Mouse (Mus musculus) retina, postnatal 7 days (tissue): ENCODE measurements around the gene Ttpal.
"Not testable (repeated sequence)": the region's sequence is repeated elsewhere in the genome, so short reads cannot be mapped to it uniquely, and the experiment has no call there.

Experiments
- DNase-seq: peaks from one replicate; pipeline ENCODE4 v3.0.0-alpha.2; 2012; ENCODE audit warnings: low read depth, low spot score

Ttpal gene

DNA sequence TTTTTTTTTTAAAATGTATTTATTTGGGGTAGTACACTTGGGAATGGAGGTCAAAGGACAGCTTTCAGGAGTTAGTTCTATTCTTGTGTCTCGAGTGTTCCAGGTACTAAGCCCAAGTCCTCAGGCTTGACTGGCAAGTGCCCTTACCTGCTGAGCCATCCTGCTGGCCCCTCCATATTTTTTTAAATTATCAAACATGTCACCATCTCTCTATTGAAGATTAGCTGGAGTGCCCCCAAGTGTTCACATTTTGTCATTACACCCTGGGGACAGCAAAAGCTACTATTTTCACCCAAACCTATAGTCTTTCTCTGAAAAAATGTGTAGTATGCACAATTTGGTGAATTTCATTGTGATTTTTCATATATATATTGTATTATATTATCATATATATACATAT lies 10.0 kb upstream of the Ttpal start:
- DNase-seq, result no peak

DNA sequence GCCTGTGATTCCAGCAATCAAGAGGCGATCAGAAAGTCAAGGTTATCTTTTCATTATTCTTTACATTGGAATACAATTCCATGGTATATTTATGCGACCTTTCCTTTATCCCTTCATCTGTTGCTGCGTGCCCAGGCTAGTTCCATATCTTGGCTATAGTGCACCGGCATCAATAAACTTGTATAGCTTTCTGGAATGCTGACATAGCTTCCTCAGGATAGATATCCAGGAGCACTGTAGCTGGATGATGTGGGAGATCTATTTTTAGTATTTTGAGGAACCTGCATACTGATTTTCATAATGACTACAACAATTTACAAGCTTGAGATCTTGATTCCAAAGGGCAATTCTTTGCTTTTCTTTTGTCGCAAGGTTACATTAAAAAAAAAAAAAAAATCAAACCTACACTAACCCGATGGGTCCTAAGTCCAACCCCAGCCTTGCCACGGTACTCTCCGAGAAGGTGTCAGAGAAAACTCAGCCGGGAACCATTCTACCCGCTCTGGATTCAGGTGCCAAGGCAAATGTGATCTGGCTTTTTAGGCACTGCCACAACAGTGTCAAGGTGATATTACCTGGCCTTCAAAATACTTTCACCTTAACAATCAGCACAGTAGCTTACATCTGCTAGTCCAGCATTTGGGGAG lies 8.4 kb upstream of the Ttpal start:
- no peak for DNase-seq

DNA sequence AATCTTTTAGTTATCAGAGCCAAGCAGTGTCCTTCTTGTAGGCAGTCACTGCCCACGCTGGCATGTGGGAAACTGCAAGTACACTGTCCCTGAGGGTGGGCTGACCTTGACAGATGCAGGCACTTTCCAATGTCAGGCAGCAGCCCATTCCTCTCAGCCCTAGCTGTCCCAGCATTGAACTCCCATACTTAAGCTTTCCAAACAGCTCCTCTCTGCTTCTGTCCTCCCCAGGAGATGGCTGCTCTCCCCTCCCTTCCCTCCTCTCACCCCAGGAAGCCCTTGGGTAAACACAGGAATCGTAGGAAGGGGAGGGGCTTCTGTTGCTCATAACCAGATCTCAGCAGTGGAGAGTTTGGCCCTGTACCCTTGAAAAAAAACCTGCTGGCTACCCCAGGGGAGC lies 7.0 kb upstream of the Ttpal start:
- DNase-seq, result no peak

DNA sequence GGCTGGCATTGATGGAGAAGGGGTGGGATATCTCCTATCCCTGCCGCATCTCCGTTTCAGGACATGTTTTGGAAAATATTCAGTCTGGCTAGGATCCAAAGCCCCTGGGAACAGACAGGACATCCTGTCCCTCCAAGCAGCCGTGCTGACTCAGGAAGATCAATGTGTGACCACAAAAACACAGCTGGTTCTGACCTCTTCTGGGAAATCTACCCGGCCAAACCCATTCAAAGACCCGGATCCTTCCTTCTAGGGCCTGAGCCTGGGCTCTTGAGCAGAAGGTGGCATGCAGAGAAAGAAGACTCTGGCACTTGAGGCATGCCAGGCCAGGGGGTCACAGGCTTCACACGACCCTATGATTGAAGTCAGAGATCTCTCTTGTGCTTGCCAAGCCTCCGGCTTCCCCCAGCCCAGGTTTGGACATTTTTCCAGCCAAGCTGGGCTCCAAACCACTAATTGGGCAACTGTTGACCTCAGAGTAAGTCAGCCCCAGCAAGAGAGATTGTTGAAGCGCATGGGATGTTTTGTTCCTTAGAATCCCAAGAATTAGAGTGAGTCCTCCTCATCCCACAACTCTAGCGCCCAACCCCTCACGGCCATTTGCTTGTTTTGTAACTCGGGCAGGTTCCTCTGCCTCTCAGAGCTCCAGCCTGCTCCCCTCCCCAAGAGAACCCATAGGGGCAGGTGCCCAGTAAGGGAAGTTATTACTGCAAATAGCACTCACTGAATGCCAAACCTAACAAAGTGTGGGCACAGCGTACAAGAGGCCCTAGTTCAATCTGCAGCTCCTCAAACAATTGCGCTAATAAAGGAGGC lies 5.8 kb upstream of the Ttpal start:
- no peak for DNase-seq

DNA sequence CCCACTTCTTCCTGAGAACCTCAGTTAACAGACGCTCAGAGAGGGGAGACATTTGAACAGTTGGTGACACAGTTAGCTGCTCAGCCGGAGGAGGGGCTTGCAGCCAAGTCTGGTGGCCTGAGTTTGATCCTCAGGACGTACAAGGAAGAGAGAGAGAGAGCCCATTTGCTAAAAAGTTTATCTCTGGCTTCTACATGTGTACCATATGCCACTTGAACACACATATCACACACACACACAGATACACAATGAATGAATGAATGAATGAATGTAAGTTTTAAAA lies 5.3 kb upstream of the Ttpal start:
- no peak for DNase-seq

DNA sequence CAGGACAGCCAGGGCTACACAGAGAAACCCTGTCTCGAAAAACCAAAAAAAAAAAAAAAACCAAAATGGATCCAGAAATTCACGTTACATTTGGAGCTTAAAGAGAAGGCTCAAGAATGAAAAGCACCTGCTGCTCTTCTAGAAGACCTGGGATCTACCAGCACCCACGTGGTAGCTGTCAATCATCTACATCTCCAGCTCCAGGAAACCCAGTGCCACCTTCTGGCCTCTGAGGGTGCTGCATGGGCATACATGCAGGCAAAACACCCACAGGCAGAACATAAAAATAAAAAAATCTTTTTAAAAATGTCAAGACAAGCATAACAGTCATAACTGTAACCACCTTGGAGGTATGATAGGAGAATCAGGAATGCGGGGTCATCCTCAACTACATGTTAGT lies 4.5 kb upstream of the Ttpal start:
- DNase-seq, result peak; percentile 30

DNA sequence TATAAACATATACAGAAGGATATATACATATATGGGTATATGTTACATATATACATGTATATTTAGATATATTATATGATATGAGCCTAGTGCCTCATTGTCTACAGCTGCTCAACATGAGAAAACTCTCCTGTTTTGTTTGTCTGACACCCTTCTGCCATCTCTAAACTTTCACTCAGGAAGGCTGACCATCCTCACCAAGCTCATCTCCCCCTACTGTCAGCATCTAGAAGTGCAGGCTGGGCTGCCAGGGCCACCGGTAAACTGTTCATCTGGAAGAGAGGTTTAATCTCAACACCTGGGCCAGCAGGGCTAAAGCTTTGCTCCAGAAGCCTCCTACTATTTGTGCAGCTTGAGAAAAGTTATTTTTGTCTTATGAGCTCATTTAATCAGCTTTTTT lies 2.9 kb upstream of the Ttpal start:
- peak; percentile 54 for DNase-seq

DNA sequence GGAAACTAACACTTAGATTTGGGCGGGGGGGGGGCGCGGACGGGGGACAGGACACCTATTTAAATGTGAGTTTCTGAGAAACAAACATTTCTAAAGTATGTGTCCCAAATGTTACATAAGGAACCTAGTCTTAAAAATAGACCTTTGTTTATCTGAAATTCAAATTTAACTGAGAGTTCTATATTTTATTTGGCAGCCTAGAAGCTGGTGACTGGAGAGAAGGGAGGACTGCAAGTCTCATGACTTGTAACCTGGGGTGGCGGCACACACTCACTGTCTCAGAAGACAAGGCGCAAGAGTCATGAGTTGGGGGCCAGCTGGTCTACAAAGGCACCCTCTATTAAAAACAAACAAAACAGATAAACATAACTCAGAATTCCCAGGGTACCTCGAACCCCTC lies 1.0 kb upstream of the Ttpal start:
- DNase-seq, result no peak

DNA sequence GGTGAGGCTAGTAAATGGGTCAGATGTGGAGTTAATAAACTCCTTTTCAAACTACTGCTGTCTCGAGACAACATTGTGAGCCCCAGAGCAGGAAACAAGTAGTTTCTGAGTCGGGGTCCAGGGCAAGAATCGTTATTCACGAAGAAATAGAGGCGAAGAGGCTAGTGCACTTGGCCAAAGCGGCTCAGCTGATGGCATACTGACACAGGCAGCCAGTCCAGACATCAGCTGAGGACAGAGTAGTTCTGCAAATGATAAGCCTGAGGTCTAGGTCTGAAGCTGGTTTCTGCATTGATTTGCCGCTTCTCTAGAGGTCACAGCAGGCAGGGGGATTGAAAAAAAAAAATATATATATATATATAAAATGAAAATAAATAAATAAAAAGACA lies 408 bp upstream of the Ttpal start:
- no peak for DNase-seq

DNA sequence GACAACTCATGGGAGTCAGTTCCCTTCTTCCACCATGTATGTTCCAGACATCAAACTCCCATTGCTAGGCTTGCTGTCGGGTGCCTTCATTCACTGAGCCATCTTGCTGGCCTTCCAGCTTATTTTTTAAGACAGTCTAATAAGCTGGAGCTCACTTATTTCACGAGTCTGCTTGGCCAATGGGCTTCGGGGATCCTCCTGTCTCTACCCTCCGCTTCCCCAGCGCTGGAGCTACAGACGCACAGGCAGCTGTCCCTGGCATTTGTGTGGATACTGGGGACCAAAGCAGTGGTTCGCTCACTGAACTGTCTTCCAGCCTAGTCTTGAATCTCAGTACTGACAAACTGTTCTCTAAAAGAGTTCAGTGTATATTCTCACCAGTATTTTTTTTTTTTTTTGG lies 4.0 kb downstream of the Ttpal start:
- no peak for DNase-seq

DNA sequence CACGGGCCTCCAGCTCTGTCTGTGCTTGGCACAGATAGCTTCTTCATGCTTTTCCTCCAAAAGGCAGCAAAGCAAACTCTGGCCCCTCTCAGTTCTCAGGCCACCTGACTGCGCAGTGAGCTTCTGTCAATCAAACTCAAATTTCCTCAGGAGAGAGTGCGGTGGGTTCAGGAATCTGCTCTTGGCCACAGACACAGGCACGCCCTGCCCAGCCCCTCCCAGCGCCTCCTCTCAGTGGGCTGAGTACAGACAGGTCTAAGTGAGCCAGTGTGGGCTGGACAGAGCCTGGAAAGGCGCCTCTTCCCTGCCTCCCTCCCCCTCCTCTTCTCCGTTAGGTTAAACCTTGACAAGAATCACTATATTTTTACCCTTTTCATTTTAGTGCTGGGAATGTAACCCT lies 5.9 kb downstream of the Ttpal start:
- DNase-seq, result no peak

DNA sequence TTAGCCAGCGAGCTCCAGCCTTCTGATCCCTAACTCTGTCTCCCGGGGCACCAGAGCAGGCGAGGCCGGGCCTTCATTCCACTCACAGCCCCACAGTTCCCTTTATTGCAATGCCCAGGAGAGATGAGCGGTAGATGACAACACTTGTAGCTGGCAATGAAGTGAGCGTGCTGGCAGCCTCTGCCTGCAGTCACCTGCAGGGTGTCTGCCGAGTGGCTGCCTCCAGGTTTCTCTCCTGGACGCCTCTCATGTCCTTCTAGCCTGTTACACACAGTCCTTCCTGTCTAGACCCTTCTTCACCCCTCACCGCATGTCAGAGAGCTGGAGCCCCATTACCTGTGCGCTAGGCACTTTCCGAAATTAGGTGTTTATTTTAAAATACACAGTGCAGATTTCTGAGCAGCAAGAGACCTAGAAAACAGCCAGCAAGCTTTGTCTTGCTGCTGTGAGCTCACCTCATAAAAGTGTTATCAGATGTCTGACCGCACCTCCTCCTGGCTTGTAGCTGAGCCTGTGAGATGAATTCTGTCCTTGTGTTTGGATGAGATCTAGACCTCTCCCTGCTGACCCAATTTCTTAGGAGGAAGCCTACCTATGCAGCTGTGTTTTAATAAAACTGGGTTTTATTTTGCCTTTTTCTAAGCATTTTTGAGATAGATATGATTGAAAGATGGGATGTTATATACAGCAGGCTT lies 7.3 kb downstream of the Ttpal start:
- DNase-seq, result no peak

DNA sequence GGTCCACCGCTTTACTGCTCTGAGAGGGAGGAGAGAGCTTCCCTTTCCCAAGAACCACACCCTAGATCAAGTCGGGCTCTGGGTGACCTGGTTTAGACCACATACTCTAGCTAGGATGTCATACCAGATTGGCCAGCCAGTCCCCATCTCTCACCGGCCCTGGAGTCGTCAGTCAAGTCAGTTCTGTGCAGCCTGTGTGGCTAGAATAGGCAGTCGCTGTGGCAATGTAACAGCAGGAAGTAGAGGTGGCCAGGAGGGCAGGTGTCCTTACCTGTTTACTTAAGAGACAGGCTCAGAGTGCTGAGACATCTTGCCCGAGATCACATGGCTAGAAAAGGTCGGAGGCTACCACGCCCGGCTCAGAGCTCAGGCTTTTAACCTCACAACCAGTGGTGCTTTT lies 9.1 kb downstream of the Ttpal start:
- DNase-seq, result no peak

DNA sequence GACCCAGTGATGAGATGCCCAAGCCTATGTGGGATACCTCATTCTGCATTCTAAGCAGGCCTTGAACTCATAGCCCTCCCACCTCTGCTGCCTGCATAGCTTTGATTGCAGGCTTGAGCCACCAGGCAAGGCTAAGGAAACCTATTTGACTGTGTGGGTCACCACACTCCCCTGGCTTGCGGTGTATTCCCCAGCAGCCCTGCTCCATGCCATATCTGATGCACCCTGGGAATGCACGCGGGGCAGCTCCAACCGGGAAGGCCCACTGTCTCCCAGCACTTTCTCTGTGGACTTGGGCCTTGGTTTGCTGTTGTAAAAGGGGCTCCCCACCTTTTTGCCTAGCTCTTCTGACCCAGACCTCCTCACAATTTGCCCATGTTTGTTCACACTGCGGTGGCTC lies 11.1 kb downstream of the Ttpal start:
- DNase-seq, result no peak

DNA sequence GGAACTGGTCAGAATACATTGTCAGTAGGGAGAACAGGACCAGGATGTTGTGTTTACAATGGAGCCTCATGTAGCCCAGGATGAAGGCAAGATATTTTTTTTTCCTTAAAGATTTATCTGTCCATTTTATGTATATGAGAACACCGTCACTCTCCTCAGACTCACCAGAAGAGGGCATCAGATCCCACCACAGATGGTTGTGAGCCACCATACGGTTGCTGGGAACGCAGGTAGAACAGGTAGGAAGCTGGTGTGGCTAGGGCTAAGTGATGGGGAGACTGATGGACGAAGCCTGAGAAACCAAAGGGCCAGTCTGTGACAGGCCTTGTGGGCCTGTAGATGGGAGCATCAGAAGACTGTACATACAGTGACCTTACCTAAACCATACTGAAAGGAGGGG lies 11.9 kb downstream of the Ttpal start:
- DNase-seq, result no peak

DNA sequence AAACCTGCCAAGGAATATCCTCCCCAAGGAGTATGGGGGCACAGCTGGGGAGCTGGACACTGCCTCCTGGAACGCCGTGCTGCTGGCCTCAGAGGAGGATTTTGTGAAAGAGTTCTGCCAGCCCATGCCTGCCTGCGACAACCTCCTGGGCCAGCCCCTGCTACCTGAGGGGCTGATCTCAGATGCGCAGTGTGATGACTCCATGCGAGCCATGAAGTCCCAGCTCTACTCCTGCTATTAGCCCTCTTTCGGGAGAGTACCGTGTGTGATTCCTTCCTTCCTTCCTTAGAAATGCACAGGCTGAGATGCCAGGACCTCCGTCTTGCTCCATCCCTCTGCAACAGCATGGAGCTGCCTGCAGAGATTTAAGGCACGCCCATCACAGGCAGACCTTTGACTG lies 13.3 kb downstream of the Ttpal start:
- DNase-seq, result no peak

DNA sequence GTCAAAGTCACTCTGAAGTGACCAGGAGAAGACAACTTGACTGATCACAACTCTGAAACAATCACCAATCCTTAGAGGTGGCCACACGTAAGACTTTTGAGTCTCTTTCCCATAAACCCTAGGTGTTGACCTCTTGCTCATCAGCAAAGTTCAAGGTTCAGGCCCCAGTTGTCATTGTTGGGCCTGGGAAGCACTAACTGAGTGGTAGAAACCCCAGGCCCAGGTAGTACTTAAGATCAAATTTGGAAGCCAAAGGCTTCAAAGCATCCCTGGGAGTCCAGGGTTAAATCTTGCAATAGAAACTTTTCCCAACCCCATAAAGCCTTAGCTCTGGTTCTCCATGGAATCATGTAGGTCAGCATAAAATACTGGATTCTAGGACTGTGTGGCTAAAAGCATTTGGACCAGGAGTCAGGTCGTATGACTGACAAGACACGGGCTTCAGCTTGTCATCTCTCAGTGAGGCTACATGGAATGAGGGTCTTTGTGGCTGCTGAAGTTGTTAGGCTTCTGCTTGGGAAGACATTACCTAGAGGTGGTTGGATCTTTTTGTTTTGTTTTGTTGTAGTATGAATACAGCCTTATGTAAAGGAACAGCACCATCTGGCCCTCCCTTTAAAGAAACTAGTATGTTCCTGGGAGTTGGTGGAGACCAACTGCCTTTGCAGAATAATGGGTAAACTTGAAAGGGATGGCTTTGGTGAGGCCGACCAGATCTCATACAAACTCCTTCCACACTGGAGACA lies 14.0 kb downstream of the Ttpal start:
- DNase-seq, result no peak

DNA sequence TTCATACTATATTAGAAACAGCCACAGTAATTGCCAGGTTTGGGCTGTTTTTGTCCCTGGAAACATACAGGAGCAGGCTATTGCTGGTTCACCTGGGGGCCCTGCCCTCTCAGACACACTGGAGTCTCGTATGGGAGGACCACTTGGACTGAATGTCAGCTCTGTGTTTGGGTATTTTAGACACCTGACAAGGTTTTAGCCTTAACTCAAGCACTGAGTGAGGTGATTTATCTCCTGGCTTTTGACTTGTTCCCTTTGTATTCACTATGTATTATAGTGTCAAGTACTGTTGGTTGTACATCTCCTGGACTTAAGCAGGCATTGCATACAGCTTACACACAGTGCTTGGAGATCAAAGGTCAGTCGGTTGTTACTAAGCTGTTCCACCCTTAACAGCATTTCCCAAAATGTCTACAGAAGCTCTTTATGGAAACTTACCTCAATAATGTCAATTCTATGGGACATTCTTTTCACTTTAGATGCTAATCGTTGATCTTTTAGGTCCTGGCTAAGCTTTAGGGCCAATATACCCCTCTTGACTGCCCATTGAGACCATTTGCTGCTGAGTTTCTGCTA lies 14.6 kb downstream of the Ttpal start:
- DNase-seq, result no peak

DNA sequence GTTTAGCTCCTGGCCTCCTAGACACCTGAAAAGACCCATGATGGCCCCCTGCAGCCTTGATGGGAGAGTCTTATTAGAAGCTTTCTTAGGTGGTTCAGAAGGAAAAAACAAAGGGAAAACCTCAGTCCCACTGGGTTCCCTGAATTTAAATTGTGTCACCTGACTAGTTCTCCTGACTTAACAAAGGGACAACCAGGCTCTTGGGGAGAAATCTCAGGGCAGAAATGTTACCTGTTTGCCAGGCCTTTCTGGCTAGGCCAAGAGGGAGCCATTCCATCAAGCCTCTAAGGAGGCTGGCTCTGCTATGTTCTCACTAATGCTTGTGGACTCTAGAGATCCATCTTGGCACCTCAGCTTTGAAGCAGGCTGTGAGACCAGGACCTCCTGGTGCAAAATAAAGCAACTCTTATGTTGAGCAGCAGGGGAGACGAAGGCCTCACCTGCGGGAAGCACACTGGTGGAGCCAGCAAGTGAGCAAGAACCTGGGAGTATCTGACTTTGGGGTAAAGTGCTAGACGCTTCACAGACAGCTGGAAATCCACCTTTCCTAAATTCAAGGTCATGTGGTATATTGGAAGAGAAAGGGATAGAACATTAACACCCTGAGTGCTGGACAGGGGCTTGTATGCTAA lies 15.2 kb downstream of the Ttpal start:
- DNase-seq, result no peak

DNA sequence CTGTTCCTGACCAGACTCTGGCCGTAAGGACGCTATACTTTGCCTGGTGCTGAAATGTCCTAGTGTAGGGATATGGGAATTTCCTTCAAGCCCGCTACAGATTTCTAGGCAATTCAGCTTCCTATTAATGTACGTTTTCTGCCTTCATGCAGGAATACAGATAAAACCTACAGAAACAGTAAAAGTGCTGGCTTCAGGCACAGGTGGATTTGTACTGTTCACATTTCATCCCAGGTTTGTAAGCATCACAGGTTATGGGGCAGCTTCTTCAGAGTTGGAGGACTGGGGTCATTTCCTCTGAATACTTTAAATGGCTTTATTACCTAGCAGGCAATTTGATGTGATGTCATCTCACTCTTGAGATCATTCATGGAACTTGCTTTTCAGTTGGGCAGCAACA lies 15.8 kb downstream of the Ttpal start:
- no peak for DNase-seq

DNA sequence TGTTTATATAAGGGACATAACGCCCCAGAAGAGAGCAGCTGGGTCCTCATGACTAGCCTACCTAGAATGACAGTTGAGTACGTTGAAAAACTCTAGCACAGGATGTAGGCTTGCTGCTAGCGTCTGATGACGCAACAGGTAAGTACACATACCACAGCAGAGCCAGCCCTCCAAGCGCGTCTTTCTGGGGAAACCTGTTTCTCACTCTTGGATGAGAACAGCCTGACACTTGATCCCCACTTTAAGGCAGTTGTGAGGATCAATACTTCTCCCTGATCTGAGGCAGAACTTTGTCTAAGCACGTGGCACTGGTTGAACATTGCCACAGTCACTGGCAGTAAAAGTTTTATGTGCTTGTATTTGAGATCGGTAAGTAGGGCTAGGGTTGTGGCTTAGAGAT lies 18.3 kb downstream of the Ttpal start:
- DNase-seq, result no peak

DNA sequence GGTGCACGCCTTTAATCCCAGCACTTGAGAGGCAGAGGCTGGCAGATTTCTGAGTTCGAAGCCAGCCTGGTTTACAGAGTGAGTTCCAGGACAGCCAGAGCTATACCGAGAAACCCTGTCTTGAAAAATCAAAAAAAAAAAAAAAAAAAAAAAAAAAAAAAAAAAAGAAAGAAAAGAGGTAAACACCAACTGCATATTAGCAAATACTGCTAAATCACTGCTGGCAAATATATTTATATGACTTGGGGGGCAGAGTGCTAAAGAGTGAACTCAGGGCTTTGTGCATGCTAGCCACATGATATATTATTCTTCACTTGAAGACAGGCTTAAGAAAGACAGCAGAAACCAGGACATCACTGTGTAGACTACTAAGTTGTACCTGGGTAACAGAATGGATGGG lies 19.3 kb downstream of the Ttpal start:
- not testable (repeated sequence) for DNase-seq
